ENCODE assay signal across 21 mouse cellular contexts in genomic region chr4:137025133-137025532, GRCm38 (mm10). TPM values are rescaled to one million over a fixed set of nuclear protein-coding genes. Genes with fewer than 3 reads are reported as not detected.
DNase-seq lines count a peak whose midpoint lies in the region; ATAC-seq lines count a peak whose summit lies in the region.
"Had no signal": no experiment of that assay in that cellular context is flagged by ENCODE, and none has a peak within 500 bp of the region (broad histone marks: within the 10 kb centered on the region; RNA-seq: fewer than 3 reads in every experiment).

No protein-coding gene starts in this region.

- H3K9ac ChIP-seq in liver, embryonic 11.5 days (ENCODE audit: low read depth, low read length), result 0 out of 2 replicates have a peak overlapping the region, but pooled peaks have one; percentile 25
- H3K9ac ChIP-seq in liver, embryonic 12.5 days, result no peak overlapping the region
- H3K9ac ChIP-seq in liver, embryonic 15.5 days, result no peak overlapping the region
- H3K9ac ChIP-seq: forebrain, embryonic 13.5 days; heart, embryonic 12.5 days; heart, embryonic 15.5 days; hindbrain, embryonic 13.5 days had no signal

- no peak for DNase-seq in liver, embryonic 11.5 days (ENCODE audit: low spot score)
- DNase-seq in liver, result no peak
- DNase-seq in lung, postnatal 36 days, result no peak
- DNase-seq in kidney, adult 9 months, result no peak
- DNase-seq in kidney, postnatal 25 days, result no peak
- DNase-seq: cerebellum, adult 11 months; cerebellum, adult 2 months; cerebellum, adult 9-11 months; cerebellum, postnatal 36 days had no signal

- H3K27me3 ChIP-seq in liver, embryonic 11.5 days (replicated peaks; ENCODE audit: control insufficient read depth, insufficient read depth, low read length), result no peaks in the 10 kb centered on the region
- no peaks in the 10 kb centered on the region for H3K27me3 ChIP-seq in liver, embryonic 12.5 days (replicated peaks)
- H3K27me3 ChIP-seq in liver, embryonic 15.5 days, result no peaks in the 10 kb centered on the region
- H3K27me3 ChIP-seq: forebrain, embryonic 13.5 days; heart, embryonic 12.5 days; heart, embryonic 15.5 days; hindbrain, embryonic 13.5 days had no signal

- 48% methylated on average over 2 of the region's 2 CpGs for WGBS in liver, embryonic 11.5 days
- WGBS in liver, embryonic 12.5 days (ENCODE audit: insufficient replicate concordance), result 45% methylated on average over 2 of the region's 2 CpGs
- 33% methylated on average over 2 of the region's 2 CpGs for WGBS in liver, embryonic 15.5 days (ENCODE audit: insufficient replicate concordance)

- peak overlapping the region; percentile 19; the same call in 1 of the 2 replicates for H3K27ac ChIP-seq in liver, embryonic 11.5 days (ENCODE audit: low read depth, low read length)
- H3K27ac ChIP-seq in liver, embryonic 12.5 days, result peak overlapping the region; percentile 17; the same call in 1 of the 2 replicates
- no peak overlapping the region for H3K27ac ChIP-seq in liver, embryonic 15.5 days (replicated peaks)
- H3K27ac ChIP-seq: forebrain, embryonic 10.5 days; forebrain, embryonic 13.5 days; gastrocnemius, adult 2 months; heart, embryonic 15.5 days; hindbrain, embryonic 10.5 days; hindbrain, embryonic 13.5 days had no signal

- no peaks in the 10 kb centered on the region for H3K36me3 ChIP-seq in liver, embryonic 11.5 days (ENCODE audit: control insufficient read depth, insufficient read depth, low read length)
- H3K36me3 ChIP-seq in liver, embryonic 12.5 days, result no peaks in the 10 kb centered on the region
- no peaks in the 10 kb centered on the region for H3K36me3 ChIP-seq in liver, embryonic 15.5 days (replicated peaks)
- H3K36me3 ChIP-seq: forebrain, embryonic 10.5 days; heart, embryonic 12.5 days; heart, embryonic 15.5 days; hindbrain, embryonic 10.5 days; hindbrain, embryonic 13.5 days had no signal

- peak; percentile 64 for ATAC-seq in liver, embryonic 11.5 days (replicated peaks; ENCODE audit: low FRiP score)
- ATAC-seq in liver, embryonic 12.5 days, result peak; percentile 58
- peak; percentile 53 for ATAC-seq in liver, embryonic 15.5 days (ENCODE audit: insufficient read depth)
- peak; percentile 61 for ATAC-seq in megakaryocyte progenitor cell, adult 5-6 weeks (replicated peaks; ENCODE audit: poor library complexity)
- ATAC-seq: forebrain, embryonic 13.5 days; forebrain, embryonic 16.5 days; hindbrain, embryonic 16.5 days had no signal

- no peaks in the 10 kb centered on the region for H3K9me3 ChIP-seq in liver, embryonic 11.5 days (ENCODE audit: control insufficient read depth, low read length)
- H3K9me3 ChIP-seq in liver, embryonic 12.5 days (replicated peaks), result no peaks in the 10 kb centered on the region
- H3K9me3 ChIP-seq in liver, embryonic 15.5 days (replicated peaks), result no peaks in the 10 kb centered on the region
- H3K9me3 ChIP-seq: forebrain, embryonic 10.5 days; forebrain, embryonic 13.5 days; heart, embryonic 12.5 days; heart, embryonic 15.5 days; hindbrain, embryonic 10.5 days; hindbrain, embryonic 13.5 days had no signal

- H3K4me2 ChIP-seq in liver, embryonic 11.5 days, result peak overlapping the region; percentile 11
- peak overlapping the region; percentile 35 for H3K4me2 ChIP-seq in liver, embryonic 12.5 days
- H3K4me2 ChIP-seq in liver, embryonic 15.5 days, result peak overlapping the region; percentile 29
- H3K4me2 ChIP-seq: forebrain, embryonic 13.5 days; heart, embryonic 12.5 days; heart, embryonic 15.5 days; hindbrain, embryonic 13.5 days had no signal

- no peak overlapping the region for H3K4me3 ChIP-seq in liver, embryonic 11.5 days (ENCODE audit: low read depth, low read length)
- H3K4me3 ChIP-seq in liver, embryonic 12.5 days, result no peak overlapping the region
- no peak overlapping the region for H3K4me3 ChIP-seq in liver, embryonic 15.5 days (replicated peaks)
- H3K4me3 ChIP-seq: forebrain, embryonic 10.5 days; forebrain, embryonic 13.5 days; gastrocnemius, adult 2 months; heart, embryonic 12.5 days; heart, embryonic 15.5 days; hindbrain, embryonic 10.5 days; hindbrain, embryonic 13.5 days had no signal

- peaks cover 32% of the 10 kb centered on the region for H3K4me1 ChIP-seq in liver, embryonic 11.5 days (replicated peaks; ENCODE audit: control insufficient read depth, insufficient read depth, low read length)
- peaks cover 54% of the 10 kb centered on the region for H3K4me1 ChIP-seq in liver, embryonic 12.5 days
- H3K4me1 ChIP-seq in liver, embryonic 15.5 days (replicated peaks), result peaks cover 29% of the 10 kb centered on the region

RNA-seq across cellular contexts. Expression of gene Zbtb40, which starts 23.5 kb away (rescaled TPM):
- polyA plus RNA-seq in liver, embryonic 11.5 days (2014; fragmentation: Nextera tagmentation; extraction: Ambion mirVana), result 4.4 and 5.7 TPM in 2 replicates
- 3.0 and 3.2 TPM in 2 replicates for polyA plus RNA-seq in liver, embryonic 12.5 days (2016; fragmentation: Nextera tagmentation; extraction: Ambion mirVana)
- 1.0 and 1.5 TPM in 2 replicates for polyA plus RNA-seq in liver, embryonic 15.5 days (2015; fragmentation: Nextera tagmentation; extraction: Ambion mirVana)
- total RNA-seq in megakaryocyte progenitor cell, adult 5-6 weeks (2015), result 4.8 and 5.1 TPM in 2 replicates
- total RNA-seq in megakaryocyte progenitor cell, adult 5-6 weeks (2017), result 5.0 and 7.1 TPM in 2 replicates
